Mouse (Mus musculus) 416B (cell line): ENCODE measurements around the gene Rad54l2.

Experiments used
- DNase-seq: peaks from one replicate; pipeline ENCODE4 v3.0.0; 2011; ENCODE audit warnings: low read depth

Rad54l2 gene

GRCm38 (mm10) chr9:106675965-106676364 lies 113.0 kb downstream of the Rad54l2 start:
- no peak for DNase-seq

- DNase-seq: peak; percentile 85
Observed at GRCm38 (mm10) chr9:106675480-106675879, 113.5 kb downstream of the Rad54l2 start.

GRCm38 (mm10) chr9:106673860-106674259 lies 115.1 kb downstream of the Rad54l2 start:
- DNase-seq: no peak

- no peak for DNase-seq
Observed at GRCm38 (mm10) chr9:106664856-106665255, 124.1 kb downstream of the Rad54l2 start.

GRCm38 (mm10) chr9:106664433-106664832 lies 124.6 kb downstream of the Rad54l2 start:
- no peak for DNase-seq

GRCm38 (mm10) chr9:106663200-106663599 lies 125.8 kb downstream of the Rad54l2 start:
- no peak for DNase-seq

- no peak for DNase-seq
Observed at GRCm38 (mm10) chr9:106659935-106660334, 129.1 kb downstream of the Rad54l2 start.

GRCm38 (mm10) chr9:106659441-106659840 lies 129.6 kb downstream of the Rad54l2 start:
- DNase-seq: no peak

GRCm38 (mm10) chr9:106657592-106657991 lies 131.4 kb downstream of the Rad54l2 start:
- DNase-seq: no peak

GRCm38 (mm10) chr9:106656820-106657219 lies 132.2 kb downstream of the Rad54l2 start:
- DNase-seq: no peak

GRCm38 (mm10) chr9:106655884-106656720 lies 132.9 kb downstream of the Rad54l2 start, which contains the start of gene Grm2:
Gene Grm2 (minus strand): TSS chr9:106656082.
- no peak for DNase-seq

GRCm38 (mm10) chr9:106652720-106653119 lies 136.3 kb downstream of the Rad54l2 start:
- DNase-seq: peak; percentile 32

- no peak for DNase-seq
Observed at GRCm38 (mm10) chr9:106647226-106647625, 141.8 kb downstream of the Rad54l2 start.

- DNase-seq: no peak
Observed at GRCm38 (mm10) chr9:106645684-106646271, 143.2 kb downstream of the Rad54l2 start.

- peak; percentile 53 for DNase-seq
Observed at GRCm38 (mm10) chr9:106643787-106644186, 145.2 kb downstream of the Rad54l2 start.

- DNase-seq: peak; percentile 85
Observed at GRCm38 (mm10) chr9:106643128-106643527, 145.9 kb downstream of the Rad54l2 start.

- DNase-seq: peak; percentile 61
Observed at GRCm38 (mm10) chr9:106641346-106641745, 147.6 kb downstream of the Rad54l2 start.

GRCm38 (mm10) chr9:106638154-106638553 lies 150.8 kb downstream of the Rad54l2 start:
- DNase-seq: no peak
